Mouse (Mus musculus): Measurements from ENCODE around the gene Adra2b. TPM values are rescaled to one million over a fixed set of nuclear protein-coding genes. Genes with fewer than 3 reads are reported as not detected.

Gene Adra2b
- polyA plus RNA-seq (2015; fragmentation: Nextera tagmentation; extraction: Ambion mirVana) = 4.7 and 4.8 TPM in 2 replicates

GRCm38 (mm10) chr2:127362459-127363281 is at the start of gene Adra2b:
Gene Adra2b (plus strand): TSS chr2:127363208.
- Histone ChIP-seq H3K27ac (ENCODE audit: low read depth) (peak within 1 kb of the TSS; percentile 11; the same call in 1 of the 2 replicates), H3K36me3 (replicated peaks; ENCODE audit: insufficient read depth, low read length) (no peaks in the 10 kb centered on the region), H3K4me2 (ENCODE audit: low read depth, low read length) (peak within 1 kb of the TSS; percentile 82), H3K27me3 (ENCODE audit: insufficient read depth, low read length) (peaks cover 48% of the 10 kb centered on the region), H3K4me1 (ENCODE audit: insufficient read depth) (peaks cover 14% of the 10 kb centered on the region), H3K4me3 (ENCODE audit: low read depth, low read length) (peak within 1 kb of the TSS; percentile 50), H3K9me3 (ENCODE audit: low read length) (no peaks in the 10 kb centered on the region), H3K9ac (replicated peaks) (peak within 1 kb of the TSS; percentile 42)
- peak; percentile 90 for DNase-seq
- ATAC-seq = peak; percentile 79
- no peak for TF ChIP-seq EP300 (IDR thresholded peaks at IDR 0.05; ENCODE audit: low read depth)
- peak; percentile 94 for TF ChIP-seq CTCF (IDR thresholded peaks at IDR 0.05; ENCODE audit: low read depth)
- 1% methylated on average over 48 of the region's 49 CpGs for WGBS (ENCODE audit: insufficient replicate concordance)

- Histone ChIP-seq H3K4me2 (ENCODE audit: low read depth, low read length) (no peak overlapping the region), H3K4me3 (ENCODE audit: low read depth, low read length) (no peak overlapping the region), H3K9me3 (ENCODE audit: low read length) (0 out of 2 replicates have a peak, but pooled peaks cover 2% of the 10 kb centered on the region), H3K27me3 (ENCODE audit: insufficient read depth, low read length) (no peaks in the 10 kb centered on the region), H3K9ac (replicated peaks) (no peak overlapping the region), H3K36me3 (replicated peaks; ENCODE audit: insufficient read depth, low read length) (no peaks in the 10 kb centered on the region), H3K4me1 (ENCODE audit: insufficient read depth) (peaks cover 11% of the 10 kb centered on the region), H3K27ac (ENCODE audit: low read depth) (peak overlapping the region; percentile 25; the same call in 1 of the 2 replicates)
- peak; percentile 54; the same call in 1 of the 2 replicates for TF ChIP-seq EP300 (IDR thresholded peaks at IDR 0.05; ENCODE audit: low read depth)
- peak; percentile 52 for TF ChIP-seq CTCF (IDR thresholded peaks at IDR 0.05; ENCODE audit: low read depth)
- no peak for DNase-seq
- WGBS (ENCODE audit: insufficient replicate concordance) = 43% methylated on average over 4 of the region's 4 CpGs
- ATAC-seq = peak; percentile 72
These were observed 49.1 kb upstream of the Adra2b start for GRCm38 (mm10) chr2:127313878-127314277.

- Histone ChIP-seq H3K9ac (replicated peaks) (no peak overlapping the region), H3K27me3 (ENCODE audit: insufficient read depth, low read length) (no peaks in the 10 kb centered on the region), H3K4me3 (ENCODE audit: low read depth, low read length) (no peak overlapping the region), H3K27ac (ENCODE audit: low read depth) (peak overlapping the region; percentile 25; the same call in 1 of the 2 replicates), H3K4me2 (ENCODE audit: low read depth, low read length) (no peak overlapping the region; the same call in 1 of the 2 replicates), H3K9me3 (ENCODE audit: low read length) (0 out of 2 replicates have a peak, but pooled peaks cover 2% of the 10 kb centered on the region), H3K36me3 (replicated peaks; ENCODE audit: insufficient read depth, low read length) (no peaks in the 10 kb centered on the region), H3K4me1 (ENCODE audit: insufficient read depth) (peaks cover 11% of the 10 kb centered on the region)
- peak; percentile 54 for DNase-seq
- 32% methylated on average over 6 of the region's 6 CpGs for WGBS (ENCODE audit: insufficient replicate concordance)
- ATAC-seq = peak; percentile 70
- TF ChIP-seq EP300 (IDR thresholded peaks at IDR 0.05; ENCODE audit: low read depth) (no peak), CTCF (IDR thresholded peaks at IDR 0.05; ENCODE audit: low read depth) (no peak)
These were observed 48.4 kb upstream of the Adra2b start for GRCm38 (mm10) chr2:127314467-127315154.

GRCm38 (mm10) chr2:127315155-127315470 is 47.9 kb upstream of the Adra2b start:
- Histone ChIP-seq H3K9me3 (ENCODE audit: low read length) (0 out of 2 replicates have a peak, but pooled peaks cover 2% of the 10 kb centered on the region), H3K4me1 (ENCODE audit: insufficient read depth) (peaks cover 11% of the 10 kb centered on the region), H3K4me2 (ENCODE audit: low read depth, low read length) (no peak overlapping the region), H3K4me3 (ENCODE audit: low read depth, low read length) (no peak overlapping the region), H3K27me3 (ENCODE audit: insufficient read depth, low read length) (no peaks in the 10 kb centered on the region), H3K36me3 (replicated peaks; ENCODE audit: insufficient read depth, low read length) (no peaks in the 10 kb centered on the region), H3K27ac (ENCODE audit: low read depth) (peak overlapping the region; percentile 6; the same call in 1 of the 2 replicates), H3K9ac (replicated peaks) (no peak overlapping the region)
- WGBS (ENCODE audit: insufficient replicate concordance) = 94% methylated on average over 1 of the region's 1 CpGs
- DNase-seq (no peak), ATAC-seq (no peak)
- no peak for TF ChIP-seq EP300 (IDR thresholded peaks at IDR 0.05; ENCODE audit: low read depth)
- TF ChIP-seq CTCF (IDR thresholded peaks at IDR 0.05; ENCODE audit: low read depth) = no peak

GRCm38 (mm10) chr2:127316431-127316830 is 46.6 kb upstream of the Adra2b start:
- DNase-seq = no peak

GRCm38 (mm10) chr2:127318136-127318535 is 44.9 kb upstream of the Adra2b start:
- H3K4me1 ChIP-seq (ENCODE audit: insufficient read depth) = peaks cover 6% of the 10 kb centered on the region
- no peak overlapping the region for H3K4me3 ChIP-seq (ENCODE audit: low read depth, low read length)
- no peaks in the 10 kb centered on the region for H3K36me3 ChIP-seq (replicated peaks; ENCODE audit: insufficient read depth, low read length)
- TF ChIP-seq CTCF (IDR thresholded peaks at IDR 0.05; ENCODE audit: low read depth) (no peak), EP300 (IDR thresholded peaks at IDR 0.05; ENCODE audit: low read depth) (no peak)
- no peak for ATAC-seq
- no peak for DNase-seq
- H3K27me3 ChIP-seq (ENCODE audit: insufficient read depth, low read length) = no peaks in the 10 kb centered on the region
- H3K9me3 ChIP-seq (ENCODE audit: low read length) = no peaks in the 10 kb centered on the region
- no peak overlapping the region for H3K4me2 ChIP-seq (ENCODE audit: low read depth, low read length)
- no peak overlapping the region for H3K9ac ChIP-seq (replicated peaks)
- WGBS (ENCODE audit: insufficient replicate concordance) = 62% methylated on average over 4 of the region's 4 CpGs
- H3K27ac ChIP-seq (ENCODE audit: low read depth) = no peak overlapping the region

More at GRCm38 (mm10) chr2:127316431-127316830, 46.6 kb upstream of the Adra2b start:
- H3K9me3 ChIP-seq (ENCODE audit: low read length) = 0 out of 2 replicates have a peak, but pooled peaks cover 2% of the 10 kb centered on the region
- no peak for TF ChIP-seq EP300 (IDR thresholded peaks at IDR 0.05; ENCODE audit: low read depth)
- TF ChIP-seq CTCF (IDR thresholded peaks at IDR 0.05; ENCODE audit: low read depth) = no peak
- no peak overlapping the region for H3K9ac ChIP-seq (replicated peaks)
- no peak overlapping the region for H3K4me3 ChIP-seq (ENCODE audit: low read depth, low read length)
- H3K4me1 ChIP-seq (ENCODE audit: insufficient read depth) = peaks cover 6% of the 10 kb centered on the region
- no peak overlapping the region for H3K27ac ChIP-seq (ENCODE audit: low read depth)
- H3K4me2 ChIP-seq (ENCODE audit: low read depth, low read length) = no peak overlapping the region
- no peaks in the 10 kb centered on the region for H3K36me3 ChIP-seq (replicated peaks; ENCODE audit: insufficient read depth, low read length)
- no peak for ATAC-seq
- WGBS (ENCODE audit: insufficient replicate concordance) = 71% methylated on average over 5 of the region's 5 CpGs
- no peaks in the 10 kb centered on the region for H3K27me3 ChIP-seq (ENCODE audit: insufficient read depth, low read length)

All from liver, postnatal 0 days (tissue).